Mouse (Mus musculus) kidney, embryonic 14.5 days (tissue): ENCODE results near the gene Rbms3. TPM values are rescaled to one million over a fixed set of nuclear protein-coding genes. Genes with fewer than 3 reads are reported as not detected.
A peak's percentile ranks its signal among the peaks of the same experiment; 100 is the strongest.

Experiments
- ATAC-seq: fragments of 200-750 bp; cut with Nextera tagmentation; 2 replicates; pipeline ENCODE4 v1.8.0; 2017; ENCODE audit warnings: moderate number of reproducible peaks, mild to moderate bottlenecking, moderate TSS enrichment, moderate library complexity; ENCODE audit not compliant: low FRiP score, low TSS enrichment
- H3K27ac ChIP-seq: fragments of 300-500 bp; sonication (generic); 2 replicates; pipeline ENCODE4 v1.5.1; 2014; ENCODE audit warnings: low read depth, mild to moderate bottlenecking, low read length, moderate library complexity, mixed read lengths
- H3K27me3 ChIP-seq: fragments of 300-500 bp; sonication (generic); 2 replicates; pipeline ENCODE4 v1.6.1; 2014; ENCODE audit warnings: mild to moderate bottlenecking, low read length; ENCODE audit not compliant: control insufficient read depth, insufficient read depth
- H3K36me3 ChIP-seq: fragments of 300-500 bp; sonication (generic); 2 replicates; pipeline ENCODE4 v1.6.1; 2014; ENCODE audit warnings: low read length, mixed read lengths; ENCODE audit not compliant: control insufficient read depth, insufficient read depth
- H3K4me1 ChIP-seq: fragments of 300-500 bp; sonication (generic); 2 replicates; pipeline ENCODE4 v1.6.1; 2014; ENCODE audit warnings: low read length, mixed read lengths; ENCODE audit not compliant: control insufficient read depth, insufficient read depth
- H3K4me2 ChIP-seq: fragments of 300-500 bp; sonication (generic); replicated peaks from 2 replicates; pipeline ENCODE4 v1.6.1; 2014; ENCODE audit warnings: low read depth, mild to moderate bottlenecking, low read length
- H3K4me3 ChIP-seq: fragments of 300-500 bp; sonication (generic); 2 replicates; pipeline ENCODE4 v1.5.1; 2014; ENCODE audit warnings: mild to moderate bottlenecking, low read length
- H3K9ac ChIP-seq: fragments of 300-500 bp; sonication (generic); 2 replicates; pipeline ENCODE4 v1.6.1; 2014; ENCODE audit warnings: low read depth, mild to moderate bottlenecking, low read length, moderate library complexity
- H3K9me3 ChIP-seq: fragments of 300-500 bp; sonication (generic); 2 replicates; pipeline ENCODE4 v1.6.1; 2016; ENCODE audit warnings: low read length; ENCODE audit not compliant: control insufficient read depth
- WGBS: fragments of 180-500 bp; shearing (Covaris S2); extraction: QIAGEN DNeasy Blood & Tissue Kit; methylation state at CpG from one replicate; pipeline ENCODE4 v1.1.7; 2014; 5-methylcytosine and 5-hydroxymethylcytosine counted together
- polyA plus RNA-seq: library from polyadenylated mRNA; unstranded; fragments of >200 nt; fragmentation: Nextera tagmentation; extraction: Ambion mirVana; gene quantifications from 2 replicates; pipeline ENCODE4 v1.2.1, GENCODE M21; 2014

The Rbms3 gene
- polyA plus RNA-seq, result 50.2 and 73.4 TPM in 2 replicates

DNA sequence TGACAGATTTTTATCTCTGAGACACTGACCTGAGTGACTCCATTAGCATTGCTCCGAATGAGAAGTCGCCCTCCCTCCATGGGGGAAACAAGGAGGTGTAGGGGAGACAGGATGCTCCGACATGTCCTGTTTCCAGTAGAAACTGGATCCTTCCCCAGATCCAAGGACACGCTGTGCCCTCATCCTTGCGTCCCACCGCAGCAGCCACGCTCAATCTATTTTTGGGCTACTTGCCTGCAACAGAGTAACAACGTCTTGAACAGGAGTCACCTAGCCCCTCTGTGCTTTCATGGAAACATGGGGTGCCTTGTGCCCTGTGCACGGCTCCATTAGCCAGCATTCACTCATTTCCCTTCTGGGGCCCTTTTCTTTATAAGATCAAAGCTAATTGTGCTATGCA is at the start of gene Rbms3:
TSS of gene Rbms3 (minus strand) at position 143 of the 400 bp plus-strand sequence.
- Histone ChIP-seq H3K4me1 (peaks cover 4% of the 10 kb centered on the region), H3K4me3 (no peak within 1 kb of the TSS), H3K9ac (no peak within 1 kb of the TSS), H3K27ac (no peak within 1 kb of the TSS), H3K4me2 (no peak within 1 kb of the TSS), H3K27me3 (no peaks in the 10 kb centered on the region), H3K36me3 (no peaks in the 10 kb centered on the region), H3K9me3 (no peaks in the 10 kb centered on the region)
- WGBS, result 73% methylated on average over 9 of the region's 9 CpGs
- ATAC-seq, result no peak

DNA sequence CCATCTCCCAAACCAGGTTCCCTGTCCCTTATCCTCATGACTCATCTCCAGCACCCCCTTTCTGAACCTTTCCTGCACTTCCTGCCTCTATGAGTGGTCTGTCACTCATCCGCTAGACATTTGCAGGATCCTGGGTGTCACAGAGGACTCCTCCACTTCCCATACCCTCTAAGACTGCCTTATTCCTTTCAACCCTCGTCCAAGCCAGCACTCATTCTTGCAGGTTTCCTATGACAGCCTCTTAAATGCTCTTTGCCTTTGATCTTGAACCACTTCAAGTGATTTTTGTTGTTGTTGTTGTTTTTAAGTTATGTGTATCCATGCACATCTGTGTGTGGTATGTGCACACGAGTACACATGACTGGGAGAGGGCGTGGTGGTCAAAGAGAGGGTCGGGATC is 43.6 kb upstream of the Rbms3 start:
- ATAC-seq, result no peak
- H3K27ac ChIP-seq, result no peak overlapping the region
- no peak overlapping the region for H3K9ac ChIP-seq
- no peaks in the 10 kb centered on the region for H3K27me3 ChIP-seq
- no peaks in the 10 kb centered on the region for H3K9me3 ChIP-seq
- H3K4me3 ChIP-seq, result no peak overlapping the region
- H3K36me3 ChIP-seq, result no peaks in the 10 kb centered on the region
- no peaks in the 10 kb centered on the region for H3K4me1 ChIP-seq
- no peak overlapping the region for H3K4me2 ChIP-seq
- WGBS, result 80% methylated on average over 5 of the region's 5 CpGs

DNA sequence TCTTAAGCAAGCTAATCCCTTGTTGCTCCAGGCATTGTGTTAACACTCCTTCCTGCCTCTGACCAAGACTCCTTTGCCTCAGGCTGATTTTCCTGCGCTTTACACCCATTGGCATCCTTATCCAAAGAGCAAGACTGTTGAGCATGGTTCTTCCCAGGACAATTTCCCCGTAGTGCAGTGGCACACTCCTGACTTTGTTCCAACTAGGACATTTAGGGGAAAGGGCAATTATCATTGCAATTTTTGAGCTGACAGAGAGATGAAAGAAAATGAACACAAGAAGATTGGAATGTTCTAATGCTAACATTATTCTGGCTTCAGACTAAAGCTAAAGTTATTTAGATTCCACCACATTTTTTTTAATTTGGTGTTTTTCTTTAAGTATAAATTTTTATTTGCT is 24.9 kb upstream of the Rbms3 start:
- no peak for ATAC-seq
- Histone ChIP-seq H3K36me3 (no peaks in the 10 kb centered on the region), H3K9me3 (no peaks in the 10 kb centered on the region), H3K27me3 (no peaks in the 10 kb centered on the region), H3K27ac (no peak overlapping the region), H3K4me2 (no peak overlapping the region), H3K4me1 (no peaks in the 10 kb centered on the region), H3K4me3 (no peak overlapping the region), H3K9ac (no peak overlapping the region)
- WGBS, result 87% methylated on average over 2 of the region's 2 CpGs

DNA sequence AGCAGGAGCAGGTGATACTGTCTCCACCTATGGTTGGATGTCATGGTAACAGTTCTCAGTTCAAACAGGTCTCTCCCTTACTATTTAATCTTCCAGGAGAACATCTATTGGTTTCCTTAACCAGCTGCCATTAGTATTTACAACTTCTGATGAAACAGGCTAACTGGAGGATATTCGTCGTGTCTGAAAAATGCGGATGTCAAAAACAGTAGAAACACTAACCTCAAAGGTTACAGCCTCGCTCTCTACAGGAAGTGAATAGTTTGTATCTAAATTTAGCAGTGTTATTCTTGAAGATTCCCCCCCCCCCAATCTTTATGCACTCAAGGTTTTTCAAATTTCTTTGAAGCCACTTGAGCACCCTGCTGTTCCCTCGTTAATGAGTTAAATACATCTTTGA is 23.9 kb upstream of the Rbms3 start:
- Histone ChIP-seq H3K27ac (no peak overlapping the region), H3K36me3 (no peaks in the 10 kb centered on the region)

DNA sequence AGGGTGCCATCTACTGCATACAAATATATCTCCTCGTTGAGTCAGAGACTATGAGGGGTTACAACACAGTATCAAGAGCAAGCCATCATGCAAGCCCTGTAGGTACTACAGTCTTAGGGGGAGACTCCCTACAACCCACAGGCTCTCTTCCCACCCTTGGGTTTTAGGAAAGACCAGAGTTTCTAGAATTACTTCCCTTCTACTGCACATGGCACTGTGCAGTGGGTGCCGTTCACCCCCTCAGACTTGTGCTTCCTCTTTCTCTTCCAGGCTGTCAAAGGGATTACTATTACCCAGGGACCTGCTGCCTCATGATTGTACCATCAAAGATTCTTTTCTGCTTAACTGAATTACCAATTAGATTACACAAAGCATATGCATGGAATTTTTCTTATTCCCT is 16.4 kb upstream of the Rbms3 start:
- Histone ChIP-seq H3K4me2 (no peak overlapping the region), H3K9me3 (no peaks in the 10 kb centered on the region), H3K27ac (no peak overlapping the region), H3K4me3 (no peak overlapping the region), H3K36me3 (no peaks in the 10 kb centered on the region), H3K4me1 (no peaks in the 10 kb centered on the region), H3K9ac (no peak overlapping the region), H3K27me3 (no peaks in the 10 kb centered on the region)
- ATAC-seq, result no peak
- 85% methylated on average over 2 of the region's 2 CpGs for WGBS

More for the DNA sequence above, 23.9 kb upstream of the Rbms3 start:
- Histone ChIP-seq H3K27me3 (no peaks in the 10 kb centered on the region), H3K4me1 (no peaks in the 10 kb centered on the region), H3K4me3 (no peak overlapping the region), H3K9ac (no peak overlapping the region), H3K9me3 (no peaks in the 10 kb centered on the region), H3K4me2 (no peak overlapping the region)
- 43% methylated on average over 5 of the region's 5 CpGs for WGBS
- ATAC-seq, result no peak

DNA sequence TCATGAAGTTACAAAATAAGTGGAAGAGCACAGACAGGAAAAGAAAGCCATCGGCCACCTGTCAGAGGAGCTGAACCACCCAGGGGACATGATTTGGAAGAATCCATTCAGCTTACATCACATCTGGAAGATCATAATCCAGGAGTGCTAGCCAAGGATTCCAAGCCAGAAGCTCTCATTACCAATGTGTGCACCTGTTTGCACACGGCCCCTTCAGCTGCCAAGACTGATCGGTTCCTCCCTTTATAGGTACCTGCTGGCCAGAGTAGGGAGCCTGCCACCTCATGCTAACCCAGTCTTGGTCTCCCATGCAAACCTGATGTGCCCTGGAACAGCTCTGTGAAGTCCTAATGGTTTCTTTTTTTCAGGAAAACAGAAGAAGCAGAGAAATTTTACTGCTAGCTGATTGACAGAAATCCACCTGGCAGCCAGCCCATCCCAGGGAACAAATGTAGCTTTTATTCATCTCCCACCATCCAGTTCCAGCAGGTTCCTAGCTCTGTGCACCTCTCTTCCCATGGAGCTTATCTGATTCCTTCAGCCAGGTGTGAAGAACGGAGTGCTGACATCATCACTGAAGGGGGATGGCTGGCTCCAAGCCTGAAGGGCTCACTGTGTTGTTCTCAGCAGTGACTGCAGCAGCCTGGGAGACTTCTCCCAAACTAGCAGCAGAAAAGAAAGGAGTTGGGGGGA is 11.5 kb upstream of the Rbms3 start:
- Histone ChIP-seq H3K27me3 (no peaks in the 10 kb centered on the region), H3K9me3 (no peaks in the 10 kb centered on the region), H3K4me3 (no peak overlapping the region), H3K27ac (no peak overlapping the region), H3K36me3 (no peaks in the 10 kb centered on the region), H3K4me2 (no peak overlapping the region), H3K9ac (no peak overlapping the region), H3K4me1 (0 out of 2 replicates have a peak, but pooled peaks cover 3% of the 10 kb centered on the region)
- WGBS, result 73% methylated on average over 4 of the region's 4 CpGs
- peak; percentile 71; the same call in 1 of the 2 replicates for ATAC-seq

DNA sequence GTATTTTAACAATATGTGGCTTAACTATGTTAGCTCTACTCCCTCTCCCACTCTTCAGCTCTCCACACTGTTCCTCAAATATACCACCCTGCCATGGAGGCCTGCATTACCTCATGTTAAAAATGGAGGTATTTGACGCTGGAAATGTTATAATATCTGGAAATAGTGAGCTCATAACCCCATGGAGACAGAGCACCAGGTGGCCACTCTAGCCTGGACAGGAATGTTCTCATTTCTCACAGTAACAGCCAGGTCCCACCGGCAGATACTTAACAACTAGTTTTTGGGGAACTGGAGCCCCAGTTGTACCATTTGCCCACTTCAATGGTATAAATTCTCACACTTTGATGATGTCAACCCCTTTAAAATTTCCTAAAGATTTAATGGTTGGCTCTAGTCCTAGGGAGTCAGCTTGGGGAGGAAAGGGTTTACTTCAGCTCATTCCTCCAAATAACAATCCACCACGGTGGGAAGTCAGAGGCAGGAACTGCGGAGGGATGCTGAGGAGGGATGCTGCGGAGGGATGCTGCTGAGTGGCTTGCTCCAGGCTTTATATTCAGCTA is 9.0 kb upstream of the Rbms3 start:
- H3K4me2 ChIP-seq, result no peak overlapping the region
- H3K27ac ChIP-seq, result no peak overlapping the region
- H3K9me3 ChIP-seq, result no peaks in the 10 kb centered on the region
- 0 out of 2 replicates have a peak, but pooled peaks cover 3% of the 10 kb centered on the region for H3K4me1 ChIP-seq
- no peak for ATAC-seq
- WGBS, result 80% methylated on average over 5 of the region's 5 CpGs
- no peak overlapping the region for H3K4me3 ChIP-seq
- no peak overlapping the region for H3K9ac ChIP-seq
- H3K27me3 ChIP-seq, result no peaks in the 10 kb centered on the region
- no peaks in the 10 kb centered on the region for H3K36me3 ChIP-seq

DNA sequence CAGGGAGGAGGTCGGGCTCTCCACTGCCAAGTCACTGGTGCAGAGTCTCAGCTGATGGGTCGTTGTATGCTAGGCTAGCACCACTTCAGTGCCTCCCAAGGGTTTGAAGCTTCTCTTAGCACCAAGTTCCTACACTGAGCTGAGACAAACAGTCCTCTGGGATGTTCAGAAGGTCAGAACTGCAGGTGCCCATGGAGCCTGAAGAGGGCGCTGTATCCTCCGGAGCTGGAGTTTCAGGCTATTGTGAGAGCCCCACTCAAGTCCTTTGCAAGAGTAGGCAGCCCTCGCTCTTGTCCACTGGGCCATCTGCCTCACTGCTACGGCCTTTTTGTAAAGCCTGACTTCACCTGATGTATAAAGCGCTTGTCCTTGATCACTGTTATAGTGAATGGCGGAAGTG is 6.8 kb upstream of the Rbms3 start:
- Histone ChIP-seq H3K4me1 (peaks cover 6% of the 10 kb centered on the region), H3K9ac (no peak overlapping the region), H3K27ac (no peak overlapping the region), H3K36me3 (no peaks in the 10 kb centered on the region), H3K27me3 (no peaks in the 10 kb centered on the region), H3K9me3 (no peaks in the 10 kb centered on the region), H3K4me2 (no peak overlapping the region), H3K4me3 (no peak overlapping the region)
- 72% methylated on average over 8 of the region's 8 CpGs for WGBS
- no peak for ATAC-seq

DNA sequence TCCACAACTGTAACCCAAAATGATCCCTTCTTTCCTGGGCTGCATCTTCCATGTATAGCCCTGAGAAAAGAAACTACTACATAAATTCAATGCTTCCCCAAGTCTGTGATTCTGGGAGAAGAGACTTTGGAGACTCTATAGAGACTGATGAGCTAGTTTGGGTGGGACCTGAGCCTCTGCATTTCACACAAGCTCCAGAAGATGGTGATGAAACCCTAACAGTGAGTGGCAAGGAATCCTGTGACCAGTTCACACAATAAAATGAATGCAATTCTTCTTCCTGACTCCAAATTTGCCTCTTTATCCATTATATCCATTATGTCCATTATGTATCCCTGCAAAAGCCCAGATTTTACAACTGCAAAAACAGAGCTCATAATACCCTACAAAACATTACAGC is 2.5 kb downstream of the Rbms3 start:
- H3K4me2 ChIP-seq, result no peak overlapping the region
- no peak overlapping the region for H3K27ac ChIP-seq
- no peaks in the 10 kb centered on the region for H3K9me3 ChIP-seq
- no peak overlapping the region for H3K9ac ChIP-seq
- H3K4me3 ChIP-seq, result no peak overlapping the region
- ATAC-seq, result no peak
- no peaks in the 10 kb centered on the region for H3K27me3 ChIP-seq
- H3K36me3 ChIP-seq, result no peaks in the 10 kb centered on the region
- H3K4me1 ChIP-seq, result no peaks in the 10 kb centered on the region
